Mouse (Mus musculus) lung, adult 2 months (tissue): Measurements from ENCODE around the gene Ngfr.

Source experiments
- CTCF ChIP-seq: fragments of 200-500 bp; IDR thresholded peaks from 2 replicates; pipeline ENCODE4 v1.5.1; 2011; ENCODE audit warnings: mild to moderate bottlenecking, low read length, control low read depth; ENCODE audit not compliant: insufficient read depth
- POLR2A ChIP-seq: fragments of 200-500 bp; IDR thresholded peaks from 2 replicates; pipeline ENCODE4 v1.6.1; 2011; ENCODE audit warnings: low read depth, mild to moderate bottlenecking, control low read depth, low read length, borderline replicate concordance; ENCODE audit errors: extremely low read depth

- TF ChIP-seq CTCF (no peak), POLR2A (no peak)
These were observed 648 bp downstream of the Ngfr start for GRCm38 (mm10) chr11:95586751-95587422.
